Mouse (Mus musculus) liver, embryonic 14.5 days (tissue): ENCODE measurements at regions not wholly inside any gene's neighbourhood (a gene's known extent, or its start where the extent isn't known, plus 50 kb on each side); places are given as distances from the start of the nearest gene placed in this dataset.

Experiments
- CTCF ChIP-seq: IDR thresholded peaks from 2 replicates; pipeline ENCODE4 v1.5.1; 2016; ENCODE audit warnings: antibody characterized with exemption, low read depth, control low read depth
- EP300 ChIP-seq: IDR thresholded peaks from 2 replicates; pipeline ENCODE4 v1.6.1; 2016; ENCODE audit warnings: antibody characterized with exemption, low read depth

GRCm38 (mm10) chr9:92768432-92768831, 226.4 kb downstream of the Plod2 start:
- no peak for TF ChIP-seq CTCF
- TF ChIP-seq EP300: no peak
